Mouse (Mus musculus) heart, embryonic 13.5 days (tissue): ENCODE data around the gene Nol12. TPM values are rescaled to one million over a fixed set of nuclear protein-coding genes. Genes with fewer than 3 reads are reported as not detected.
A peak's percentile ranks its signal among the peaks of the same experiment; 100 is the strongest.

Experiments used
- ATAC-seq: fragments of 200-750 bp; cut with Nextera tagmentation; 2 replicates; pipeline ENCODE4 v1.8.0; 2017; ENCODE audit warnings: moderate TSS enrichment; ENCODE audit not compliant: insufficient number of reproducible peaks, low FRiP score, low TSS enrichment; ENCODE audit errors: extremely low read depth
- H3K27ac ChIP-seq: fragments of 300-500 bp; sonication (generic); replicated peaks from 2 replicates; pipeline ENCODE4 v1.5.1; 2015; ENCODE audit warnings: moderate library complexity, mild to moderate bottlenecking, inconsistent platforms
- H3K27me3 ChIP-seq: fragments of 300-500 bp; sonication (generic); replicated peaks from 2 replicates; pipeline ENCODE4 v1.6.1; 2015; ENCODE audit warnings: mild to moderate bottlenecking, inconsistent platforms
- H3K36me3 ChIP-seq: fragments of 300-500 bp; sonication (generic); 2 replicates; pipeline ENCODE4 v1.6.1; 2015; ENCODE audit warnings: mild to moderate bottlenecking, inconsistent platforms
- H3K4me1 ChIP-seq: fragments of 300-500 bp; sonication (generic); 2 replicates; pipeline ENCODE4 v1.6.1; 2015; ENCODE audit warnings: inconsistent platforms
- H3K4me2 ChIP-seq: fragments of 300-500 bp; sonication (generic); 2 replicates; pipeline ENCODE4 v1.6.1; 2015; ENCODE audit warnings: inconsistent platforms, mild to moderate bottlenecking, moderate library complexity
- H3K4me3 ChIP-seq: fragments of 300-500 bp; sonication (generic); 2 replicates; pipeline ENCODE4 v1.5.1; 2015; ENCODE audit warnings: moderate library complexity, mild to moderate bottlenecking, inconsistent platforms
- H3K9ac ChIP-seq: fragments of 300-500 bp; sonication (generic); 2 replicates; pipeline ENCODE4 v1.6.1; 2015; ENCODE audit warnings: inconsistent platforms, mild to moderate bottlenecking, moderate library complexity
- H3K9me3 ChIP-seq: fragments of 300-500 bp; sonication (generic); 2 replicates; pipeline ENCODE4 v1.6.1; 2016; ENCODE audit warnings: inconsistent platforms
- WGBS: fragments of 180-500 bp; shearing (Covaris S2); methylation state at CpG from one replicate; pipeline ENCODE4 v1.1.7; 2015; ENCODE audit warnings: mixed read lengths; 5-methylcytosine and 5-hydroxymethylcytosine counted together
- polyA plus RNA-seq: library from polyadenylated mRNA; unstranded; fragments of >200 nt; fragmentation: Nextera tagmentation; extraction: Ambion mirVana; gene quantifications from 2 replicates; pipeline ENCODE4 v1.2.1, GENCODE M21; 2015

Gene Nol12
- 37.3 and 42.9 TPM in 2 replicates for polyA plus RNA-seq

DNA sequence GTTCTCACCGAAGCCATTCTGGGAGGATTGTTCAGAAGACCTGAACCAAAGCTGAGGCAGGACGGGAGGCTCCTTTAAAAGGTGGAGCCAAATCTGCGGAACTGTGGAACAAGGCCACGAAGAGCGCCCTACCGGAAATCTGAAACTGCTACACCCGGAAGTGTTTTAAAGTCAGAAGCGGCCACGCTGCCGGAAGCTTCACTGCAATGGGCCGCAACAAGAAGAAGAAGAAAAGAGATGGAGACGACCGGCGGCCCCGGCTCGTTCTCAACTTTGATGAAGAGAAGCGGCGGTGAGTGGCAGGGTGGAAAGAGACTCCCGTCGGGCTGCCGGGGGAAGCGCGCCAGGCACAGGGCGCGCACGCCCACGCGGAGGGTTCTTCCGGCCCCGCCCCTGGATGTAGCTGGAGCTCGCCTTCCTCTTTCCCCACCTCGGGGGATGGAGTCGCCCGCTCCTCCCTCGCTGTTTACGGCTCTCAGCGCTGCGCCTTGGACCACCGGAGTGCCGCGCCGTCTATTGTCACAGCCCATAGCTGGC lies at the start of gene Nol12:
TSS of gene Nol12 (plus strand) at position 150 of the 537 bp plus-strand sequence.
- peak within 1 kb of the TSS; percentile 69 for H3K4me3 ChIP-seq
- H3K27ac ChIP-seq, result peak within 1 kb of the TSS; percentile 79
- ATAC-seq, result peak; percentile 74; the same call in 1 of the 2 replicates
- H3K9me3 ChIP-seq, result no peaks in the 10 kb centered on the region
- under 1% methylated on average over 42 of the region's 42 CpGs for WGBS
- peaks cover 43% of the 10 kb centered on the region for H3K36me3 ChIP-seq
- peaks cover 27% of the 10 kb centered on the region for H3K4me1 ChIP-seq
- H3K27me3 ChIP-seq, result no peaks in the 10 kb centered on the region
- peak within 1 kb of the TSS; percentile 87 for H3K9ac ChIP-seq
- H3K4me2 ChIP-seq, result peak within 1 kb of the TSS; percentile 83

GRCm38 (mm10) chr15:78889401-78889853 lies 45.3 kb upstream of the Nol12 start:
- WGBS, result 32% methylated on average over 12 of the region's 13 CpGs
- Histone ChIP-seq H3K4me3 (no peak overlapping the region), H3K27me3 (no peaks in the 10 kb centered on the region), H3K9ac (peak overlapping the region; percentile 58), H3K36me3 (peaks cover 98% of the 10 kb centered on the region), H3K4me1 (peaks cover 54% of the 10 kb centered on the region), H3K27ac (0 out of 2 replicates have a peak overlapping the region, but pooled peaks have one; percentile 53), H3K4me2 (peak overlapping the region; percentile 7; the same call in 1 of the 2 replicates), H3K9me3 (no peaks in the 10 kb centered on the region)
- ATAC-seq, result no peak

- Histone ChIP-seq H3K9ac (peak overlapping the region; percentile 58), H3K4me3 (no peak overlapping the region), H3K9me3 (no peaks in the 10 kb centered on the region), H3K27me3 (no peaks in the 10 kb centered on the region), H3K4me1 (peaks cover 85% of the 10 kb centered on the region), H3K36me3 (peaks cover 79% of the 10 kb centered on the region), H3K27ac (peak overlapping the region; percentile 29), H3K4me2 (peak overlapping the region; percentile 11)
- 23% methylated on average over 7 of the region's 7 CpGs for WGBS
- peak; percentile 21; the same call in 1 of the 2 replicates for ATAC-seq
Observed at GRCm38 (mm10) chr15:78892440-78892839, 42.3 kb upstream of the Nol12 start.

- Histone ChIP-seq H3K4me3 (no peak overlapping the region), H3K9ac (peak overlapping the region; percentile 67), H3K4me1 (peaks cover 88% of the 10 kb centered on the region), H3K27ac (peak overlapping the region; percentile 78), H3K27me3 (no peaks in the 10 kb centered on the region), H3K9me3 (no peaks in the 10 kb centered on the region), H3K36me3 (peaks cover 56% of the 10 kb centered on the region), H3K4me2 (peak overlapping the region; percentile 7; the same call in 1 of the 2 replicates)
- no peak for ATAC-seq
- 63% methylated on average over 13 of the region's 13 CpGs for WGBS
Observed at GRCm38 (mm10) chr15:78894726-78895125, 40.0 kb upstream of the Nol12 start.

DNA sequence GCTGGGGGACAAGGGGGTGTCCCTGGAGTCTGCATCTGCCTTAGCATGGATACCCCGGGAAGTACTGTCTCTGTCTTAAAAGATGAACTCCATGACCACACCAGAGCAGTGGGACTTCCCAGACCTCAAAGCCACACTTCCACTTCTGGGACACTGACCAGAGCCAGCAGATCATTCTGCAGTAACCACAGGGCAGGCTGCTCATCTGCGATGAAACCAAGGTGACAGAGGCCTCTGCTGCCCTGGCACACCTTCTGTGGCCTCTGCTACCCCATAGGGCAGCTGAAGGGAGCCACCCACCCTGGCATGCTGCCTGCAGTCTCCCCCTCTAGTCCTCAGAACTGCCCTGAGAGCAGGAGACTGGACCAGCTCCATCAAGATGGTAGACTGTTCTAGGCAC lies 39.0 kb upstream of the Nol12 start:
- Histone ChIP-seq H3K36me3 (peaks cover 46% of the 10 kb centered on the region), H3K4me2 (no peak overlapping the region), H3K27ac (no peak overlapping the region), H3K4me1 (peaks cover 91% of the 10 kb centered on the region), H3K4me3 (no peak overlapping the region), H3K9me3 (no peaks in the 10 kb centered on the region), H3K9ac (no peak overlapping the region), H3K27me3 (no peaks in the 10 kb centered on the region)
- ATAC-seq, result no peak
- WGBS, result 73% methylated on average over 2 of the region's 2 CpGs

DNA sequence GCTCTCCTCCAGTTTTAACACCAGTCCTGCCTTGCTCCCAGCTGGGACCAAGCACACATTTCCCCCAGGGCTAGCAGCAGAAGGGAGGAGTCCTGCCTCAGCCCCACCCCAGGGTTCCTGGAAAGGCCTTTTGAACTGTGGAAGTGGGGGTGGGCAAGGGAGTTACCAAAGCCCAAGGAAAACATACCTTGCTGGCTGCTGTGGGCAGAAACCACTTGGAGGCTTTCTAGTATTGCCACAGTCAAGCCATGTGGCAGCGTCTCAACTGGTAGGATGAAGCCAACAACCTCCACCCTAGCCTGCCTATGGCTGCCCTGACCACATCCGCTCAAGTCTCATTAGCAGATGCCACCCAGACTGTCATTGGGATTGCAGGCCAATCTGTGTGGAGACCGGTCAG lies 38.6 kb upstream of the Nol12 start:
- no peak overlapping the region for H3K27ac ChIP-seq
- 84% methylated on average over 3 of the region's 3 CpGs for WGBS
- peaks cover 92% of the 10 kb centered on the region for H3K4me1 ChIP-seq

DNA sequence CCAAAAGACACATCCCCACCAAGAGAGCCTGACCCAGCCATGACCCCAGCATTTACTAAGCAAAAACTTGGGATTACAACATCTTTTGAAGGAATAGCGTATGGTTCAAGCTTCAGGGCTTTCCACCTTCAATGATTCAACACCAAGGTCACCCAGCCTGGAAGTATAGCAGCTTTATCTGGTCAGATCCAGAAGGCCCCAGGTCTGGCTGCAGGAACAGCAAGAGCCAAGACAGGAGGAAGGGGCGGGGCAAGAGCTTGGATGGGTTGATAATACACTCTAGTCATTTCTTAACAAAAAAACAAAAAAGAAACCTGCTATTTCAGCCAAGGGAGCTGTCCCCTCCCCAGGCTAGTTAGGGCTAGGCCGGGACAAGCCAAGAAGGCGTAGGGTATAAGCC lies 37.2 kb upstream of the Nol12 start:
- Histone ChIP-seq H3K36me3 (peaks cover 41% of the 10 kb centered on the region), H3K9me3 (no peaks in the 10 kb centered on the region), H3K4me2 (peak overlapping the region; percentile 7; the same call in 1 of the 2 replicates)

More for the DNA sequence above, 38.6 kb upstream of the Nol12 start:
- no peak for ATAC-seq
- H3K9me3 ChIP-seq, result no peaks in the 10 kb centered on the region
- H3K9ac ChIP-seq, result no peak overlapping the region
- no peaks in the 10 kb centered on the region for H3K27me3 ChIP-seq
- H3K4me2 ChIP-seq, result no peak overlapping the region
- peaks cover 42% of the 10 kb centered on the region for H3K36me3 ChIP-seq
- no peak overlapping the region for H3K4me3 ChIP-seq

GRCm38 (mm10) chr15:78898507-78899001 lies 36.2 kb upstream of the Nol12 start:
- peak overlapping the region; percentile 84 for H3K27ac ChIP-seq
- peak overlapping the region; percentile 88 for H3K4me3 ChIP-seq
- peak overlapping the region; percentile 96 for H3K9ac ChIP-seq
- peak overlapping the region; percentile 94 for H3K4me2 ChIP-seq
- no peaks in the 10 kb centered on the region for H3K9me3 ChIP-seq
- H3K36me3 ChIP-seq, result peaks cover 41% of the 10 kb centered on the region
- peaks cover 80% of the 10 kb centered on the region for H3K4me1 ChIP-seq
- no peak for ATAC-seq
- H3K27me3 ChIP-seq, result no peaks in the 10 kb centered on the region
- WGBS, result 39% methylated on average over 6 of the region's 6 CpGs

More for the DNA sequence above, 37.2 kb upstream of the Nol12 start:
- Histone ChIP-seq H3K27ac (0 out of 2 replicates have a peak overlapping the region, but pooled peaks have one; percentile 84), H3K4me1 (peaks cover 86% of the 10 kb centered on the region), H3K27me3 (no peaks in the 10 kb centered on the region), H3K4me3 (no peak overlapping the region), H3K9ac (0 out of 2 replicates have a peak overlapping the region, but pooled peaks have one; percentile 4)
- no peak for ATAC-seq
- 65% methylated on average over 4 of the region's 4 CpGs for WGBS

- H3K4me3 ChIP-seq, result peak within 1 kb of the TSS; percentile 88
- peak within 1 kb of the TSS; percentile 96 for H3K9ac ChIP-seq
- H3K36me3 ChIP-seq, result peaks cover 42% of the 10 kb centered on the region
- WGBS, result 1% methylated on average over 20 of the region's 20 CpGs
- peak within 1 kb of the TSS; percentile 84 for H3K27ac ChIP-seq
- H3K9me3 ChIP-seq, result no peaks in the 10 kb centered on the region
- H3K4me1 ChIP-seq, result peaks cover 73% of the 10 kb centered on the region
- no peaks in the 10 kb centered on the region for H3K27me3 ChIP-seq
- peak within 1 kb of the TSS; percentile 94 for H3K4me2 ChIP-seq
- ATAC-seq, result no peak
Observed at GRCm38 (mm10) chr15:78899409-78899739, 35.4 kb upstream of the Nol12 start, which contains the start of gene Gm49510. Gene Gm49510 (plus strand): TSS chr15:78899667.

GRCm38 (mm10) chr15:78899740-78900584 lies 34.8 kb upstream of the Nol12 start, which contains the start of gene Sh3bp1:
Gene Sh3bp1 (plus strand): TSS chr15:78899768.
- WGBS, result 1% methylated on average over 47 of the region's 47 CpGs
- peaks cover 46% of the 10 kb centered on the region for H3K36me3 ChIP-seq
- H3K9ac ChIP-seq, result peak within 1 kb of the TSS; percentile 96
- H3K9me3 ChIP-seq, result no peaks in the 10 kb centered on the region
- H3K27me3 ChIP-seq, result no peaks in the 10 kb centered on the region
- peak within 1 kb of the TSS; percentile 84 for H3K27ac ChIP-seq
- peaks cover 67% of the 10 kb centered on the region for H3K4me1 ChIP-seq
- H3K4me3 ChIP-seq, result peak within 1 kb of the TSS; percentile 88
- ATAC-seq, result peak; percentile 52; the same call in 1 of the 2 replicates
- H3K4me2 ChIP-seq, result peak within 1 kb of the TSS; percentile 94
